Mouse (Mus musculus) myocyte (in vitro differentiated cells): ENCODE measurements around the gene Tshz2.
"Not testable (repeated sequence)": the region's sequence is repeated elsewhere in the genome, so short reads cannot be mapped to it uniquely, and the experiment has no call there.

Experiments
- E2F4 ChIP-seq: IDR thresholded peaks from one replicate; pipeline ENCODE4 v1.6.1; 2011; ENCODE audit warnings: mild to moderate bottlenecking, control low read depth, moderate library complexity; ENCODE audit not compliant: insufficient read depth
- POLR2A ChIP-seq: IDR thresholded peaks from one replicate; pipeline ENCODE4 v1.6.1; 2011; ENCODE audit warnings: low read depth, mild to moderate bottlenecking, control low read depth, moderate library complexity; ENCODE audit not compliant: insufficient read length

GRCm38 (mm10) chr2:169781671-169782070 lies 148.9 kb downstream of the Tshz2 start:
- not testable (repeated sequence) for TF ChIP-seq POLR2A, E2F4
